Comparison of ENCODE assay signal across 22 mouse cellular contexts in the genomic region with DNA sequence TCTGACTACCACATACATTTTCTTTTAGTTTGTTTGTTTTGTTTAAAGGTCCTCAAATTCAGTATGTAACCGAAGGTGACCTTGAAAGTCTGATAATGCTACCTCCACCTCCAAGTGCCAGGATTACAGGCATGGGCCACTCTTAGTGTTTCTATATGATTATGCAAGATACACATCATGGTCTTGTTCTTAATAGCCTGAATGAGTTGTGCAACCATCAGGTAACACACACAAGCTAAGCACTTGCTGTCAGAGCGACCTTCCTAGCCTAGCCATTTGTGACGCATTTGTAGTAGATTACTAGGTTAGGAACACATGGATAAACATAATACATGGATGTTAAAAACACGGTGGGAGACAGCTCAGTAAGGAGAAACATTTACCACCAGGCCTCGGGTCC.
"Had no signal": no experiment of that assay in that cellular context is flagged by ENCODE, and none has a peak within 500 bp of the region (broad histone marks: within the 10 kb centered on the region; RNA-seq: fewer than 3 reads in every experiment).

No protein-coding gene starts in this region.

- H3K36me3 ChIP-seq: intestine, embryonic 15.5 days; limb, embryonic 13.5 days; limb, embryonic 15.5 days had no signal

- H3K9ac ChIP-seq: forebrain, postnatal 0 days; hindbrain, embryonic 13.5 days; hindbrain, embryonic 15.5 days; intestine, embryonic 15.5 days; limb, embryonic 13.5 days; limb, embryonic 15.5 days; liver, embryonic 13.5 days had no signal

- H3K4me2 ChIP-seq: heart, embryonic 11.5 days; hindbrain, embryonic 13.5 days; hindbrain, embryonic 15.5 days; intestine, embryonic 15.5 days; limb, embryonic 13.5 days; limb, embryonic 15.5 days; liver, embryonic 11.5 days; liver, embryonic 13.5 days had no signal

- H3K4me3 ChIP-seq: hindbrain, embryonic 13.5 days; hindbrain, embryonic 15.5 days; intestine, embryonic 15.5 days; layer of hippocampus, adult 2 months; left cerebral cortex, adult 2 months; limb, embryonic 13.5 days; limb, embryonic 15.5 days; liver, embryonic 13.5 days had no signal

- H3K27ac ChIP-seq: hindbrain, embryonic 13.5 days; hindbrain, embryonic 15.5 days; intestine, embryonic 15.5 days; layer of hippocampus, adult 2 months; left cerebral cortex, adult 2 months; limb, embryonic 13.5 days; limb, embryonic 15.5 days; liver, embryonic 13.5 days had no signal

- ATAC-seq: forebrain, postnatal 0 days; inflammation-experienced regulatory T-cells, adult 6 months; intestine, embryonic 15.5 days; intestine, postnatal 0 days had no signal

- H3K4me1 ChIP-seq: hindbrain, embryonic 13.5 days; hindbrain, embryonic 15.5 days; intestine, embryonic 15.5 days; limb, embryonic 13.5 days; limb, embryonic 15.5 days; liver, embryonic 13.5 days had no signal

- DNase-seq: forebrain, postnatal 0 days; gastrocnemius, postnatal 14 days; gastrocnemius, postnatal 36 days; heart, adult 18-20 months; heart, postnatal 10 days; kidney, adult 18-20 months; kidney, adult 8-10 months; kidney, postnatal 10 days; kidney, postnatal 25 days; kidney, postnatal 4 days; liver, embryonic 13.5 days had no signal

- H3K27me3 ChIP-seq: hindbrain, embryonic 13.5 days; hindbrain, embryonic 15.5 days; intestine, embryonic 15.5 days; limb, embryonic 13.5 days; limb, embryonic 15.5 days; liver, embryonic 13.5 days had no signal

- H3K9me3 ChIP-seq: hindbrain, embryonic 13.5 days; hindbrain, embryonic 15.5 days; intestine, embryonic 15.5 days; limb, embryonic 13.5 days; limb, embryonic 15.5 days; liver, embryonic 13.5 days had no signal
